Mouse (Mus musculus) ES-Bruce4 (cell line): ENCODE measurements at regions not wholly inside any gene's neighbourhood (a gene's known extent, or its start where the extent isn't known, plus 50 kb on each side); places are given as distances from the start of the nearest gene placed in this dataset.

Experiments
- CTCF ChIP-seq: IDR thresholded peaks from one replicate; pipeline ENCODE4 v1.8.1; 2011; ENCODE audit warnings: low read depth, low read length
- EP300 ChIP-seq: IDR thresholded peaks from 2 replicates; pipeline ENCODE4 v1.6.1; 2011; ENCODE audit warnings: low read depth, low read length; ENCODE audit not compliant: insufficient read depth
- POLR2A ChIP-seq: IDR thresholded peaks from one replicate; pipeline ENCODE4 v1.8.1; 2011; ENCODE audit warnings: low read length; ENCODE audit not compliant: insufficient read depth

DNA sequence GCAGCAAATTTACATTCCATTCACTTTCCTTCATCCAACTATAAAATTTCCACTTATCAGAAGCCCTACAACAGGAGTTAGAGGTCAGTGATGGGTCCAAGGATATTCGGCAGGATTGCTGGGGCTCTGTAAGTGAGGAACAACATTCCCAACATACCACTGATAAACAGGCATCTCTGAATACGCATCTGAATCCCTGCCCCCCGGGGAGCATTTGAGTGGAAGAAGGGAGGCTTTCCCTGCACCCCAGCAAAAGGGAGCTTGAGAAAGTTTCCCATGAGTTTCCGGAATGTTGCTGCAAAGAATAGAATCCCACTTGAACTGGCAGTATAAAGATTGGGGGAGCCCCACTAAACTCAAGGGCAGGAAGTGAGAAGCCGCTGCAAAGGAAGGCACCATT lies 112.5 kb downstream of the Sox3 start:
- TF ChIP-seq EP300 (no peak), CTCF (no peak), POLR2A (no peak)
